Mouse (Mus musculus): ENCODE measurements at regions not wholly inside any gene's neighbourhood (a gene's known extent, or its start where the extent isn't known, plus 50 kb on each side); places are given as distances from the start of the nearest gene placed in this dataset.
"Not testable (repeated sequence)": the region's sequence is repeated elsewhere in the genome, so short reads cannot be mapped to it uniquely, and the experiment has no call there.

DNA sequence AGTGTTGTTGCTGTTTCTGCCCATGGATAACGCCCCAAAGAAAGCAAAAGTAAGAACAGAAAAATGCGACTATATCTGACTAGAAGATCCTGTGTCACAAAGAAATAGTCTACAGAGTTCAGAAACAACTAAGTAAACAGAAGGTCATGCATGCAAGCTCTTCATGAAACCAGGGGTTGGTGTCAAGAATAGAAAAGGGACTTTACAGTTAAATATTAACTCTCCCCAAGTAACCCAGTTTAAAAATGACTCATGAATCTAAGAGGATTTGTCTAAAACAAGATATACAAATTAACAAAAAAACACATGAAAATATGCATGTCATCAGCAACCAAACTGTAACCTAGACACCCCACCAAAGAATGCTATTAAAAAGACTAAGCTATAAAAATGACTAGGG, 381.4 kb upstream of the Ptger4 start:
- DNase-seq (ENCODE audit: low spot score) = no peak

DNA sequence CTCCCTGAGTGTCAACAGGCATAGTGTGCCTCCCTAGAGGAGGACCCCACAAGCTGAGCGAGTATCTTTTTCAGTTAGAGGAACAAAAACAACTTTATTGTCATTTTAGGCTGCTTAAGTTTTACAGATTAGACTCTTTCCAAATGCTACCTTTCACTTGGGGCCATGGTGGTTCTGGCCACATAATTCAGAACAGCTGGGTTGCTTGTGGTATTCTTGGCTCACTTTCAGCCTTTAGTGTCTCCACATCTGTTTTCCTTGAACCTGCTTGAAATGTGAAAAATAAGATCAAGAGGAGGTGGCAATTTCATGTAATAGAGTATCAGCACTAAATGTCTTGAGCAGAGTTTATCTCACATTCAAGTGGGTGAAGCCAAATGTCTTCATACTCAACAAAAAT, 402.7 kb upstream of the Ptger4 start:
- DNase-seq (ENCODE audit: low spot score) = no peak

DNA sequence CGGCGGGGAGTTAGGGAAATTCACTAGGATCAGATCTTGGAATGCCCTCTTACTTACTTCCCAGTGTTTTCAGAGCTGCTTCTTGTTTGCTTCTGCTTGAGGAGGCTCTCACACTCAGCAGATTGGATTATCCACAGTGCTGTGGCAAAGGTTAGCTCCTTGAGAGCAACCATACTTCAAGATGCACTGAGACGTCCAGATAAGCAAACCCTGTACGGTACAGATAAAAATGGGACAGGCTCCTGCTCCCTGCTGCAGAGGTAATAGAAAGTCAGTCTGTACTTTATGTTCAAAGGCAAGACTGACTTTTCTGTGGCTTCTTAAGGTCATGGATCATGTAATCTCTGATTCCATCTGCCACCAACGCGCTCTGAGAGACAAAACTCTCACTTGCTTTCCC, 414.8 kb upstream of the Ptger4 start:
- no peak for DNase-seq (ENCODE audit: low spot score)

DNA sequence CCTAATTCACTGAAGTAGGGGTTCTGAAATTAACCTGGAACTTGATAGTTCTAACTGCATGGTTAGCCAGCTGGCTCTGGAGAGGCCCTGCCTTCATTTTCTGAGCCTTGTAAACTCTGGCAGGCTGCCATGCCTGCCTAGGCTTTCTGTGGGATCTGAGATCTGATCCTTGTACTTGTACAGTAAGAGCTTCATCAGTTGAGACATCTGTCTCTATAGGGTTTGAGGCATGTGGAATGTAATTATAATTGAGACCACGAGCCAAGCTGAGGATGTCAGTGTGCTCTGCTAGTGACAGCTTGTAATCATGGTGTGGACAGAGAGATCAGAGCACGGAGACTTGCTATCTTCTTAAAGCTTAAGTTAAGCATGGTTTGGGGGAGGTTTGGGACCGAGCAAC, 416.8 kb upstream of the Ptger4 start:
- no peak for DNase-seq (ENCODE audit: low spot score)

DNA sequence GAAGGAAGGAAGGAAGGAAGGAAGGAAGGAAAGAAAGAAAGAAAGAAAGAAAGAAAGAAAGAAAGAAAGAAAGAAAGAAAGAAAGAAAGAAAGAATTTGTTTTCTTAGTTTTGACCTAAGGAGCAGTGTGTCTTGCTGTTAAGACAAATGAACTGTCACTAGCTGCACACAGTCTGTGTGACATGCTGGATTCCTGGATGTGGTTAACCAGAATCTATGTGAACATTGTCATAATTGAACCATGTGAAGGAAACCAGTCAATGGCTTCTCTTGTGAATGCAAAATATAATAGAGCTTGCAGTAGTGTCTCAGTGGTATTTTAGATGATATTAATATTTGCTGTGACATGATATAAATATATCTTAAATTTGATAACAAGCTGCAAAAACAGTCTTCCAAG, 427.8 kb upstream of the Ptger4 start:
- no peak for DNase-seq (ENCODE audit: low spot score)

DNA sequence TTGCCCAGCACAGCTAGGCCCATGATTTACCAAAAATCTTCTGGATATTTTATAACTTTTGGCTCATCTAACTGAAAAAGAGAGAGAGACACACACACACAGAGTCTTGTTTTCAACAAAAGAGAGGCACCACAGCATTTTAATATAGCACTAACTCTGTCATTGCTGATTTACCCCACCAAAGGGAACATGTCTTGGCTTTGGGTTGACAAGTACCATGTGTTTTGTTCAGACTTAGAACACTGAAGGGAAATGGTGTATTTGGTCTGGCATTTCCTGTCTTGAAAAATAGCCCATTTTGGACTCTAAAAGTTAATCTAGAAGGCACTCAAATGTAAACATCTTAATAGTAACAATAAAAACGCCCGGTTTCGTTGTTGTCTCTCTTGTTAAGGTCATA, 432.7 kb upstream of the Ptger4 start:
- DNase-seq (ENCODE audit: low spot score) = no peak

DNA sequence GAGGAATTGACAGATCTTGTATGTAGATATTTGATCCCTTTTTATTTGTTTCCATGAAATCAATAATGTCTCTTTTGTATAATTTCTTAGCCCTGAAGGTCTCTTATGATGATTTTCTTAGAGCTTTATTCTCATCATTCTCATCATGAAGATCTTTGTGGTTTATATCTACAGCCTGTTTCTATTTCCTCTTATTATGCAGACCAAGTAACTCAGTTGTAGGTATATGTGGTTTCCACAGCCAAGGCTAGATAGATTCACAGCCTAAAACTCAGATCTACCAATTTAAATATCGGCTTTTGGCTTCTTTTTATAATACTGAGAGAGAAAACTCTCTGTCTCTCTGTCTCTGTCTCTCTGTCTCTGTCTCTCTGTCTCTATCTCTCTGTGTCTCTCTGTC, 449.8 kb upstream of the Ptger4 start:
- no peak for DNase-seq (ENCODE audit: low spot score)

DNA sequence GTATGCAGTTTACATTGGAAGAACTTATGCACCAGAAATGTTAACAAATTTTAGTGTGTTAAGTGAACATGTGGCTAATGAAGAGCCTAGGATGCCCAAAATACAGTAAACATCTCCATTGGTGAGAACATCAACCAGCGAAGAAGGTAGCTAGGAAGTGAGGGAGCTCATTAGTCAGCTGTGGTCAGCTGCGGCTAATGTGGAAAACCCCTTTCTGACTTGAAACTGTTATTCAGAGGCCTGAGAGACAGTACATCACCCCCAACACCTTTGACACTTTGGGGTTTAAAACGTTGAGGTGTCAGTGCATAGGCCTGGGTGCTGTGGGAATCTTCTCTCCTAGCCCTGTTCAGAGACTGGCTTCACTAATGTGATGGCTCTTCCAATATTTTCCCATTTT, 451.0 kb upstream of the Ptger4 start:
- DNase-seq (ENCODE audit: low spot score) = no peak

DNA sequence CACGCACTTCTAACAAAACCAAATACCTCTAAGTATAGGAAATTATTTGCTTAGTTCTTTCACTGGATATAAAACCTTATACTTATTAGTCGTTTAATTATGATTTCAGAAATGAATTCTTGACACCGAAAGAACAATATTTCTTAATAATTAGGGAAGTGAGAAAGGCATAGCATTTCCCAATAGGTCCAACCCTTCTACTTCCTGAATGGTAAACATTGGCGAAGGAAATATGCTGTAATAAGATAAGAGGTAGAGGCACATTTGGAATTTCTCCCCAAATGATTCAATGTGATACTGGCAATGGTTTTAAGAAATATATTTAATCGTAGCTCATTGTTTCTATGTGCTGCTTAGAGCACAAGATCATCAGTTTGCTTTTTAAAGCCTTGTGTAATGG, 464.5 kb upstream of the Ptger4 start:
- DNase-seq (ENCODE audit: low spot score) = no peak

DNA sequence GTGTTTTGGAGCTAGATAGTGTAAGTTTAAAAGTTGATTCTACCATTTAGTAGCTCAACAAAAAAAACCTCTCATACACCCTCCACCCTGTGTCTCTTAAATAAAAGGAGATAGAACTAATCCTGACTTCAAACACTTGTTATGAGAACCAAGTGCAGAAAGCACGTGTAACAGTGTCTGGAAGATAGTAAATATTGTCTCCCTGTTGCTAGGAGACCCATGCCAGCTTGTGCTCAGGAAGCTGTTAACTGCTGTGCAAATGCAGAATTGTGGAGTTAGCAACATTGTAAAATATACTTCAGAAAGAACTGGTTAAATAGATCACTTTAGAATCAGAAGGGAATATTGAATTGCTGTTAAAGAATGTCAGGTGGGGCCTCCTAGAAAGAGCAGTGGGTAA, 496.7 kb upstream of the Ptger4 start:
- no peak for DNase-seq (ENCODE audit: low spot score)

DNA sequence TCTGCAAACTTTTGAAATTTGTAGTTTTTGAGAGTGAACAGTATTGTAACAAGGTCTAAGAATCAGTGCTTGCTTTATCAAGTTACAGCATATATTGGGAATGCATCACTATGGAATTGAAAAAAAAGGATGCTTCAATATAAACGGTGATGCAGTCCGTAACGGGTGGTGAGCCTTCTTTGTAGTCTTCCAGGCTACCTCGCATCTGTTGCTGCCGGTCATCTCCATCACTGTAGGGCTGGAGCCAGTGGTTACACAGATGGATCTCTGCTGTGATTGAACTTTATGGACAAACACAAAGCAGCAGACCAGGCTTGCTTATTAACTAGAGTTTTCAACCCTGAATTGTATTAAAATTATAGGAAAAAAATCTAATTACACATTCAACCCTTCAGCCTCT, 499.9 kb upstream of the Ptger4 start:
- DNase-seq (ENCODE audit: low spot score) = no peak

DNA sequence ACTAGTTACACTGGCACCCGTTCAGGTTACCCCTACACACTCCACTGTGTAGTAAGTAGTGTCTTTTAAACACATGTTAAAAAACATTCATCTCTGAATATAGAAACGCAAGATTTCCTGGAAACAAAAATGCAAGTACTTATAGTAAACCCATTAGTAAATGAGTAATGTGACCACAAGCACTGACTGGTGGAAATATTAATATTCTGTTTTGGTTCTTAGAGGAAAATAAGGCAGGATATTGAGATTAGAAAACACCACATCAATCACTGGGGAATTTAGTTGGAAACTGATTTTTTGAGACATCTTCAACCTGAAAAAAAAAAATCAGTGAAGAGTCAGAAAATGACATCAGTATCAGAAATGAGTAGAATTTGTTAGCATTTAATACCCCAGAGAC, 514.7 kb upstream of the Ptger4 start:
- DNase-seq (ENCODE audit: low spot score) = no peak

DNA sequence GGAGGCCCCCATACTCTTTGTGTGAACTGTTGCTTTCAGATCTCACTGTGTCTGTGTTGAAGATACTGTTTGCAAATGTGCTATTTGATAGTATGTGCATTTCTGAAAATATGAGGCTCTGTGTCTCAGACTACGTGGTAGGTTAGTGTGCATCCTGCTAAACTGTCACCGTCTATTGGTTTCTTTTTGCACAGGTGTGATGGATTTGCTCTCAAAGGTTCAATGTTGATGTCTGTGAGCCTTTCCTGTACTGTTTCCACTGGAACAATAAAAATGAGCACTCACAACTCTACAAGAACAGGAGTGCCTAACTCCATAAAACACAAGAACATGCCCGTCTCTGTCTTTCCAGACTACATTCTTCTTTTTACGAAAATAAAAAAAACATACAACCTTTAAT, 518.2 kb upstream of the Ptger4 start:
- DNase-seq (ENCODE audit: low spot score) = no peak

DNA sequence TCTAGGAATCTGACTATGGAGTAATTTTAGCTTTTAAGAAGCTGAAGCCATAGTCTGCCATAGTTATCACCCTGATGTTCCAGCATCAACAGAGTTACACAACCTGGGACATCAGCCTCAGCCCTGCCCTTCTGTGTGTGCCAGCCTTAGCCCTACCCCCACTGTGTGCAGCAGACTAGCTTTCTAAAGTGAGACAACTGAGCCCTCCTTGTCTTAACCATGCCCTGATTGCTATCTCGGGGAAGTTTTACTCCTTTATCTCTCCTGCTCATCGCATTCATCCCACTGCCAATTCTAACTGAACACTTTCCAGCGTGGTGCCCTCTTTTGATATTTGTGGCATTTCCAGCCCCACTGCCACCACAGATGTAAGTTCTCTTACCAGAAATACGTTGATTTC, 522.5 kb upstream of the Dab2 start:
- DNase-seq (ENCODE audit: low spot score) = no peak

DNA sequence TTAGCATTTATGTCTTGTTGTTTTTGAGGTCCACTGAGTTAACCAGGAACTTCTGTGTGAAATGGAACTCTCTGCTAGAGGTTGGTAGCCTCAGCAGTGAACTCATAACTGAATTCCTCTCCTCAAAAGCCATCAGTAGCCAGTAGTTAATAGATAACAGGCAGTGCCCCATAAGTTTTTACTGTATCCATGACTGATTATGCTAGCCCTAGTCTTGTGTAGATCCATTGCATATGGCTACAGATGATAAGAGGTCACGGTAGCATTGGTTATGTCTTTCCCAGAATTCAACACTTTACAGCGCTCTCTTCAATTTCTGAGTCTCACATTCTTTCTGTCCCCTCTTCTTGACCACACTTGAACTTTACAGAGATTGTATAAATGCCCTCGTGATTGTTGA, 499.7 kb upstream of the Dab2 start:
- no peak for DNase-seq (ENCODE audit: low spot score)

DNA sequence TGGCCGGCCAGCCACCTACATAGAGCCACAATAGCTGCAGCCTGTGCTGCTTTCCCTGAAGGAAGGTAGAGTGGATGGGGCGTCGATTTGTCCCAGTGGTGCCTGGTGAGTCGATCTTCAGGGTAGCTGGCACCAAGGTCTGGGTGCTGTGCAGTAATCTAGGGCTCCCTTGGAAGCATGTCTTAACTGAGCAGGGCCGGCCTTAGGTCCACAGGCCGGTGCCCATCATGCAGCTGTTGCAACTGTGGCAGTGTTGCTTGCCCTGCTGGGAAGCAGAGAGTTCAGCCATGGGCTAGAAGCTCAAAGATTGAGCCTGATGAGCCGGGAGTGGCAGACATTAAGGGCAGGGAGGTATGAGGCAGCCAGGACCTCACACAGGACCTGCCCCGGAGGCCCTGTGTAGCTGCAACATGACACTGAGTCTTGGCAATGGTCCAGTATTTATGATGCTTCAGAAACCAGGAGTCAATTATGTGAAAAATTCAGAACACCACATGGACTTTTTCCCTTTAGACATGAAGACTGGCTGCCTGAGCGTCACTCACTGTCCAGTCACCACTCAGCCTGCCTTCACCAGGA, 488.3 kb upstream of the Dab2 start:
- no peak for DNase-seq (ENCODE audit: low spot score)

DNA sequence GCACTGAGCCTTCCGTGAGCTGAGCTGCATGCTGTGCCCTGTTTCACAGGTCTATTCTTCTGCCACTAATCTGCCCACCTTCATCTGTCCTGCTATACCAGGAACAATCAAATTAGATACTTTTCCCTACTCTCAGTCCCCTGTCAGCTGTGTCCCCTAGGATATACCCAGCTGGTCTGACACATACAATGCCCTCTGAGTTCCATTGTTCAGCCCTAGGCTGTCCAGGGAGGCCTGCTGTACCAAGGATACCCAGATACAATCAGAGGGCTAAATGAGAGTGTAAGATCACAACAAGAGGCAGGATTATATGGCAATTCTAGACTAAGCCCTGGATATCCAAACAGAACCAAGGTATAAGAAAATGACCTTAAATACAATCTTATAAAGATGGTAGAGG, 487.6 kb upstream of the Dab2 start:
- DNase-seq (ENCODE audit: low spot score) = no peak

DNA sequence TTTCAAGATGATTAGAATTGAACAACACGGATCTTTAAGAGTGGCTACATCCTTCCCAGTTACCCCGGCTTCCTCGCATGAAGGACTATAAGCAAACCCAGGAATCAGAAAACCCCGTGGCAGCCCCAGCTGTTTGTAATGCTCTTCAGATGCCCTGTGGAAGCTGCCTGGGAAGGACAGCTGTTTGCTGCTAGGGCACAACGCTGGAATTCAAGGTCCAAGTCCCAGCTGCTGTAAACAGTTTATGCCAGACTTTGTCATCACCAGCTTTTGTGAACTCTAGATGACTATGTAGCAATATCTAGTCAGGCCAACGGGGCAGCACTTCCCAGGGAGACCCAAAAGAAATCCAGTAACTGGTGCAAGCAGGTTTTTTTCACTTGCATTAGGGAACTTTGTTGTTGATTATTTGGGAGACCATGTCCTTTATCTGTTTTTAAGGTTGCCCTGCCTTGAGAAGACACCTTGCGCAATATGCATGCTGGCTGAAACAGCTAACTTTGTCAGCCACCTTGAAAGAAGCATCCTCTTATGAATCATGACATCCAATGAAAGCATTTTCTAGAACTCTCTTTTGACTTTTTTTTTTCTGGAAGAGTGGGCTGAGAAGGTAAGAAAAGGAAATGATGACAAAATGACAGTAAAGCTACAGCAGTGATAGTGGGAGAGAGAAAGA, 481.5 kb upstream of the Dab2 start:
- DNase-seq (ENCODE audit: low spot score) = no peak

DNA sequence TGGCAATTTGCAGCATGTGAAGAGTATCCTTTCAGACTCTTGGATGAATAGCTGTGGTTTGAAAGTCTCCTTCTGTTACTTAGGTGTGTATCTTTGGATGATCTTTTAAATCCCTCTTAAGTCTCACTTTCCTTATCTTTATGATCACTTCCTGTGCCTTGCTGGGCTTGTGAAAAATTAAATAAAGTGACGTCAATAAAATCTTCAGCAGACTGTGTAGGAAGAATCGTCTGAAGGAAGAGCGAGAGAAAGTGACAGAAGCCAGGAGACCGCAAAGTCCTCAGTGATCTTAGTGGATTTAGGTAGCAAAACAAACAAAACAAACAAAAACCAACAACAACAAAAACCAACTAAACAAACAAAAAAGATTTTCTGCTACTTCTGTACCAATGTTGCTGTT, 459.6 kb upstream of the Dab2 start:
- no peak for DNase-seq (ENCODE audit: low spot score)

DNA sequence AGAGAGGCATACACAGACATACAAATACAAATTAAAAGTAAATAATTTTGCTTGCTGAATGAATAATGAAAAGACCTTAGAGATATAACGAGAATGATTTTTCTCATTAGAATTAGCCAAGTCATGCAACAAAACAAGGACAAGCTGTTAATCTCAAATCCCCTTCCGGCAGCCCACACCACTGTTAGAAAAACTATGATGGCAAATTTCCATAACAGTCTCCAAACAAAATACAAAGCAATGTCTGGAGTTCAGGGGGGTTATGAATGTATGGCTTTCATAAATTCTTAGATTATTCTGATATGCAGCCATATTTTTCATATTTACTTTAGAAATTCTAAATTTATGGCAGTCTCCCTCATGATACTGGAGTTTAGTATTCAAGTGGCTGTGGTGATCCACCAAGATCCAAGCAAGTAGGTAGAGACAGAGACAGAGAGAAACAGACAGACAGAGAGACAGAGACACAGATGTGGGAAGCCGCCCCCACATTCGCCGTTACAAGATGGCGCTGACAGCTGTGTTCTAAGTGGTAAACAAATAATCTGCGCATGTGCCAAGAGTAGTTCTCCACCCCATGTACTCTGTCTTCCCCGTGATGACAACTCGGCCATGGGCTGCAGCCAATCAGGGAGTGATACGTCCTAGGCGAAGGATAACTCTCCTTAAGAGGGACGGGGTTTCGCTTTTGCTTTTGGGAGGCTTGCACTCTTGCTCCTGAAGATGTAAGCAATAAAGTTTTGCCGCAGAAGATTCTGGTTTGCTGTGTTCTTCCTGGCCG, 458.0 kb upstream of the Dab2 start:
- DNase-seq (ENCODE audit: low spot score) = not testable (repeated sequence)

DNA sequence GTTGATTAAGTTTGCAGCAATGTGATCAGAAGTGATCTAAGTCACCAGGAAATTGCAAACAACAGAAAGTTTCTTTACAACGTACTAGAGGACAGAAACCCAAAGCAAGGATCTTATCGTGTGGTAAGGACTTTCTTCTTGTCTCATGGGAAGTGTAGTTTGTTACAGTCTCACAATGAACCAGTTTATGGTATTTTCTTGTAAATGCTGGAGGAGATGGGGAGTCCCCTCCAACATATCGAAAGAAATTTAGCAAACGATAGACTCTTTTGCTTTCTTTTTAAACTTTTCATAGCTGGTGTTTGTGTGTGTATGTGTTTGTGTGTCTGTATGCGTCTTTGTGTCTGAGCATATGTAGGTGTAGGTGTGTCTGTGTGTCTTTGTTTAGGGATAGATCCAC, 453.0 kb upstream of the Dab2 start:
- no peak for DNase-seq (ENCODE audit: low spot score)

DNA sequence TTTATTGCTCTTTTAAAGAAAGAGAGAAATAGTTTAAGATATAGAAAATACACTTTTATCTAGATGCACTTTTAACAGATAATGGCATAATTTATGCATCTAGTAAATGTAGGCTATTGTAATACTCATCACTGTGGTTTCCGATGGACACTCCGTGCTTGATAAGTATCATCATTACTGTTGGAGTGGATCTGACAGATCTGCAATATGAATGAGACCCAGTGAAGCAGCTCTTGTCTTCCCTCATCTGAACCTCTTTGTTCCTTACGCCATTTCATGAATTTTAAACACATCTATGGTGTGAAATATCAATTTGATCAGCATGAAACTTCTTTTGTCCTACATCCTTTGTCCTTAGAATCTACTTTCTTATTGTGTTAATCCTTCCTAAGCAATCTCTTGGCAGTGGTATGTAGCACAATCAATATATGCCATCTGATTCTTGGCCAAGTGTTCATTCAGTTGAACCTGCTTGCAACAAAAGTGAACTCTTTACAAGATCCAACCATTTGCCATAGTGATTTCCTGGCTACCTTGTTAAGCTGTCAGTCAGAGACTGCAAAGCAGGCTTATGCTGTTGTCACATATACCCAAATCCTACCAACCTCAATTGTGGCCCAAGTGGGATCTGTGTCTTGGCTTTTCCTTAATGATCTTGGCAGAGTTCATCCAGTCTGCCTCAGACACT, 452.0 kb upstream of the Dab2 start:
- DNase-seq (ENCODE audit: low spot score) = no peak

DNA sequence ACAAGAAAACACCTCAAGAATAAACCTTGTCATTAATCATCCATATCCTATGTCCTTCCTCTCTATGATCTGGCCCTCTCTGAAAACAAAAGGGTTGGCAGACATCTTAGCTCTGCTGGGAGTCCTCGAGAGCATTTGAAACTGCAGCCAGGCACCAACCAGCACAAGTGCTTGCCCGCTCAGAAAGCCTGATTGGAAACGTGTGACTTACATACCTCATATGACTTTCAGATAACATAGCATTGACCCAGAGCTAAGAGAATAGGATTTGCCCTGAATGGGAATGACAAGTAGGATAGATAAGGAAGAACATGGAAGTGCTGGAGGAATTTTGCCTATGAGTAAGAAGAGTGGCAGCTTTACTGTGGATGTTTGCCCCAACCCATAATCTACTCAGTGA, 447.1 kb upstream of the Dab2 start:
- DNase-seq (ENCODE audit: low spot score) = no peak

Data from testis, postnatal 14 days (tissue).